Mouse (Mus musculus): ENCODE data around the gene Slc35a3. TPM values are rescaled to one million over a fixed set of nuclear protein-coding genes. Genes with fewer than 3 reads are reported as not detected.

Slc35a3 gene
- polyA plus RNA-seq, 1 experiment from 2014 or later = 34.1 TPM

DNA sequence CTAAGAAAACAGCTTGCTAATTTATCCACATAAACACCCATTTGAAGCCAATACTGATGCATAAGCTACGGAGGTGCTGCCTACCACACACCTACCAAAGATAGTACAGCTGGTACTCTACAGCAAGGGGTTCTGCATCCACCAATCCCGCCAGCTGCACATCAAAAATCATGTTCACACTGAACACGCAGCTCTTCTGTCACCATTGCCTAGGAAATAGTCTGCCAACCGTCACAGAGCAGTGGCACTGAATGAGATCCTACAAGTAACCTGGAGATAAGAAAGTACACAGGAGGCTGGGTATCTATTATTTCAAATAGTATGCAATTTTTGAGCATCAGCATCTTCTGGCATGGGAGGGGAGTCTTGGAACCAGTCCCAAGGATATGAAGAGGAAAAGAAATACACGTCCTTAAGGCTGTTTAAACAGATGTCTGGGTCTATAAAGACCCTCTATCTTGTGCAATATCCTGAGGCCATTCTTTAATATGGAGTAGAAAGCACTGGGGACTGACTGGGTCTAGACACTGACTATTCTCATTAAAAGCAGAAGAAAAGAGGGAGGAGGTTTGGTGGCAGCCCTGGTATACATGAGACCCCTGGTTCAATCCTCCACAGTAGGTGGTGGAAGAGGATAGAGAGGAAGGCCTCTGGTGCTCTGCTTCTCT, 59.2 kb downstream of the Slc35a3 start:
- H3K27me3 ChIP-seq (ENCODE audit: control insufficient read depth, insufficient read depth, low read length) = no peaks in the 10 kb centered on the region

DNA sequence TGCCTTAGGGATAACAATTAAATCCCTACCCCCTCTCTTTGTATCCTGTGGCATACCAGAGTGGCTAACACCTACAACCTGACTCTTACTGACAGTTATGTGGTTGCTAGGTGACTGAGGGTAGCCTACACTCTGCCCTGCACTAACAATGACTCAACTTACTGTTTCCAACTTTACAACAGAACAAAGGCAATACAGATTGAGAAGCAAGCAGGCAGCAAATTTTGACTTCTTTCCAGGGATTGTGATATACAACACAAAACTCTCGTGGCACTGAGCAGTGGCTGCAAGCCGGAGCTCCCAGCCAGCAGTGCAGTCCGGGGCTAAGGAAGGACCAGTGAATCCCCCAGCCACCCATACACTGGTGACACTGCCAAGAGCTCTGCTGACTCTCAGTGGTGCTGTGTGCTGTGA, 60.6 kb downstream of the Slc35a3 start:
- Histone ChIP-seq H3K27me3 (ENCODE audit: control insufficient read depth, insufficient read depth, low read length) (no peaks in the 10 kb centered on the region), H3K27ac (ENCODE audit: low read length) (no peak overlapping the region), H3K4me1 (ENCODE audit: control insufficient read depth, insufficient read depth, low read length) (peaks cover 6% of the 10 kb centered on the region; the same call in 1 of the 2 replicates), H3K4me3 (replicated peaks; ENCODE audit: low read length) (no peak overlapping the region), H3K9ac (ENCODE audit: low read length) (no peak overlapping the region), H3K4me2 (ENCODE audit: low read depth, low read length) (no peak overlapping the region), H3K9me3 (replicated peaks; ENCODE audit: control insufficient read depth, low read length) (no peaks in the 10 kb centered on the region), H3K36me3 (ENCODE audit: control insufficient read depth, insufficient read depth, low read length) (no peaks in the 10 kb centered on the region)
- 61% methylated on average over 3 of the region's 3 CpGs for WGBS
- no peak for ATAC-seq (ENCODE audit: insufficient read depth, low FRiP score)

More for the DNA sequence above, 59.2 kb downstream of the Slc35a3 start:
- no peak overlapping the region for H3K4me2 ChIP-seq (ENCODE audit: low read depth, low read length)
- peaks cover 6% of the 10 kb centered on the region; the same call in 1 of the 2 replicates for H3K4me1 ChIP-seq (ENCODE audit: control insufficient read depth, insufficient read depth, low read length)
- no peak overlapping the region for H3K27ac ChIP-seq (ENCODE audit: low read length)
- no peak for ATAC-seq (ENCODE audit: insufficient read depth, low FRiP score)
- H3K4me3 ChIP-seq (replicated peaks; ENCODE audit: low read length) = no peak overlapping the region
- WGBS = 67% methylated on average over 5 of the region's 5 CpGs
- no peaks in the 10 kb centered on the region for H3K9me3 ChIP-seq (replicated peaks; ENCODE audit: control insufficient read depth, low read length)
- H3K36me3 ChIP-seq (ENCODE audit: control insufficient read depth, insufficient read depth, low read length) = no peaks in the 10 kb centered on the region
- no peak overlapping the region for H3K9ac ChIP-seq (ENCODE audit: low read length)

DNA sequence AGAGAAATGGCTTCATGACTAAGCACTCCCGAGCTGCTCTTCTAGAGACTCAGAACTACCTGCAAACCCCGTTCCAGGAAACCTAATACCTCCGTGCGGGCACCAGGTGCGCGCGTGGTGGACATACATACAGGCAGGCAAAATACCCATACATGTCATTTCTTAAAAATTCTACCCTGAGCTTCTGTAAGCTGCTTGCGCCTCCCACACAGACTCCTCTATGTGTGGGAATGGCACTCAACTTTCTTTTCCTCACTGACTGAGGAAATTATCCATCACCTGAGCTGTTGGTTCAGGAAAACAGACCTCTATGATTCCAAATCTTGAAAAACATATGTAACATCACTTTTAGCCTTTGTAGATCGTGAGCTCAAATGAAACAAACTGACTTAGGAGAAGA, 61.9 kb downstream of the Slc35a3 start:
- WGBS = 95% methylated on average over 9 of the region's 9 CpGs
- H3K27me3 ChIP-seq (ENCODE audit: control insufficient read depth, insufficient read depth, low read length) = no peaks in the 10 kb centered on the region
- H3K4me1 ChIP-seq (ENCODE audit: control insufficient read depth, insufficient read depth, low read length) = peaks cover 6% of the 10 kb centered on the region; the same call in 1 of the 2 replicates
- H3K9ac ChIP-seq (ENCODE audit: low read length) = no peak overlapping the region
- ATAC-seq (ENCODE audit: insufficient read depth, low FRiP score) = no peak
- H3K9me3 ChIP-seq (replicated peaks; ENCODE audit: control insufficient read depth, low read length) = no peaks in the 10 kb centered on the region
- H3K4me2 ChIP-seq (ENCODE audit: low read depth, low read length) = no peak overlapping the region
- H3K27ac ChIP-seq (ENCODE audit: low read length) = no peak overlapping the region
- no peak overlapping the region for H3K4me3 ChIP-seq (replicated peaks; ENCODE audit: low read length)
- peaks cover 5% of the 10 kb centered on the region; the same call in 1 of the 2 replicates for H3K36me3 ChIP-seq (ENCODE audit: control insufficient read depth, insufficient read depth, low read length)

DNA sequence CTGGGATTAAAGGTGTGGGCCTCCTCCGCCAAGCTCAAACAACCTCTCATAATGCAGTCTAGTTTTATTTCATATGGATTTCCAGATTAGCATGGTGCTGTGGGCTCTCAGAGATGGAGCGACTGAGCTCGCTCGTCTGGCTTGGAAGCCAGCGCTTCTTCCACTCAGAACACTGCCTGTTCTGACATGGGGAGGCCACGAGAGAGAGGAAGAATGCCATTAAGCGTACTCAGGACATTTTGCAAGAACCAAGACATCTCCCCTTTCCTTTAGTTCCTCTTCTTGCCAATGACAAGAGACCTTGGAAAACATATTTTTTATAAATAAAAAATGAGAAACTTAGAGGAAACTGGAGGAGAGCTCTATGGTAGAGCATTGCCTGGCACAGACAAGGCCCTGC, 63.8 kb downstream of the Slc35a3 start:
- Histone ChIP-seq H3K9me3 (replicated peaks; ENCODE audit: control insufficient read depth, low read length) (no peaks in the 10 kb centered on the region), H3K4me2 (ENCODE audit: low read depth, low read length) (no peak overlapping the region), H3K9ac (ENCODE audit: low read length) (no peak overlapping the region), H3K4me3 (replicated peaks; ENCODE audit: low read length) (no peak overlapping the region), H3K27me3 (ENCODE audit: control insufficient read depth, insufficient read depth, low read length) (no peaks in the 10 kb centered on the region), H3K36me3 (ENCODE audit: control insufficient read depth, insufficient read depth, low read length) (peaks cover 5% of the 10 kb centered on the region; the same call in 1 of the 2 replicates), H3K4me1 (ENCODE audit: control insufficient read depth, insufficient read depth, low read length) (peaks cover 5% of the 10 kb centered on the region; the same call in 1 of the 2 replicates), H3K27ac (ENCODE audit: low read length) (no peak overlapping the region)
- 89% methylated on average over 7 of the region's 7 CpGs for WGBS
- ATAC-seq (ENCODE audit: insufficient read depth, low FRiP score) = no peak

DNA sequence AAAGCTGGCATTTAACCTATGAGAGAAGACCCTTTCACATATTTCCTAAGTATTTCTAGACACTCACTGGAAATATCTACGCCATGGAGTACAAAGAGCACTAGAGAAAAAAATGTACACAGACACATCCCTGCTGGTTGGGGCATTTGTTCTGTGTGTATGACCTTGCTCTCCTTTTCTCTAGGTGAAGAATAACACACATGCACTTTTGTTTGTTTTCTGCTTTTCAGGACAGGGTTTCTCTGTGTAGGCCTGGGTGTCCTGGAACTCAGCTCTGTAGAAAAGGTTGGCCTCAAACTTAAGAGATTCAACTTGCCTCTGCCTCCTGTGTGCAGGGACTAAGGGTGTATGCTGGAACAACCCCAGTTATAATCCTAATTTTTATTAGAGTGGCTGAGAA, 66.2 kb downstream of the Slc35a3 start:
- Histone ChIP-seq H3K4me1 (ENCODE audit: control insufficient read depth, insufficient read depth, low read length) (no peaks in the 10 kb centered on the region), H3K27ac (ENCODE audit: low read length) (no peak overlapping the region), H3K9ac (ENCODE audit: low read length) (no peak overlapping the region), H3K4me2 (ENCODE audit: low read depth, low read length) (no peak overlapping the region), H3K36me3 (ENCODE audit: control insufficient read depth, insufficient read depth, low read length) (peaks cover 11% of the 10 kb centered on the region; the same call in 1 of the 2 replicates), H3K9me3 (replicated peaks; ENCODE audit: control insufficient read depth, low read length) (no peaks in the 10 kb centered on the region), H3K27me3 (ENCODE audit: control insufficient read depth, insufficient read depth, low read length) (no peaks in the 10 kb centered on the region), H3K4me3 (replicated peaks; ENCODE audit: low read length) (no peak overlapping the region)
- WGBS = 87% methylated on average over 1 of the region's 1 CpGs
- no peak for ATAC-seq (ENCODE audit: insufficient read depth, low FRiP score)

DNA sequence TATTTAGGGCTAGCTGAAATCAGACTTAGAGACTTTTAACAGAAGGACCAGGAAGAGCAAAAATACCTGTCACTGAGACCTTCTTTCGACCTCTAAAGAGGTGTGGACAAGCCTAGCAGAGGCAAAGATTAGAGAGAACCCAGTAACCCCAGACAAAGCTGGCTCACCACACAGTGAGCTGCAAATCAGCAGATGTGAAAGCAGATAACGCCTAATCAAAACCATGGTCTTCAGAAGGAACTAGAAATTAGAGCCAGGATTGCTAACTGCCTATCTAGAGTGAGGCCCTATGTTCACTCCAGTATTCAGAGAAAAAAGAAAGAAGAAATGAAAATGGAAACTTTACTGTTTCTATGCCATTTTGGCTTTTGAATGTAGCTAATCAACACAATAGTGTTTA, 70.3 kb downstream of the Slc35a3 start:
- Histone ChIP-seq H3K9ac (ENCODE audit: low read length) (no peak overlapping the region), H3K27me3 (ENCODE audit: control insufficient read depth, insufficient read depth, low read length) (no peaks in the 10 kb centered on the region), H3K9me3 (replicated peaks; ENCODE audit: control insufficient read depth, low read length) (no peaks in the 10 kb centered on the region), H3K4me3 (replicated peaks; ENCODE audit: low read length) (no peak overlapping the region), H3K27ac (ENCODE audit: low read length) (no peak overlapping the region), H3K4me1 (ENCODE audit: control insufficient read depth, insufficient read depth, low read length) (no peaks in the 10 kb centered on the region), H3K36me3 (ENCODE audit: control insufficient read depth, insufficient read depth, low read length) (peaks cover 16% of the 10 kb centered on the region; the same call in 1 of the 2 replicates), H3K4me2 (ENCODE audit: low read depth, low read length) (no peak overlapping the region)
- no peak for ATAC-seq (ENCODE audit: insufficient read depth, low FRiP score)
- WGBS = 84% methylated on average over 2 of the region's 2 CpGs

DNA sequence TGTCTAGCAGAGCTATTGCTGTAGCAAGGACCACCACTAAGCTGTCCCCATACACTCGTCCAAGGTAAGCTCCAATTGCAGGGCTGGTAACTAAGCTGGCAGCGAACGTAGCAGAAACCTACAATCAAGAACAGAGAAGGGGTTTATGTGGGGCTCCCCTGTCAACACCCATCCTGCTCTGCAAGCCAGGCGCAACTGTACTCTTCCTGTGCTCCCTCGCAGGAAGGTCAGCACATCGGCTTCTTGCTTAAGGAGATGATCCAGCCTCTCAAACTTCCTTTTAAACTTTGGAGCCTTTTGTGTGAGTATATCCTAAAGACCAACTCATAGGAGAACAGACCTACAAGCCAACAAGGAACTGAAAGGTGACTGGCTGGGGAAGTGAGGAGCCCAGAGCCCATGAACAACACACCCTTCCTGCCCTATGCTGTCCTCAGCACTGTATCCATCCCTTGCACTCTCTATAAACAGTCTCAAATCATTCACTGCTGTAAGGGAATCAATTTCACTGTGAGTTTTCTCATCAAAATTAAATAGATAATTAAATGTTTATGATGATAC, 70.7 kb downstream of the Slc35a3 start:
- ATAC-seq (ENCODE audit: insufficient read depth, low FRiP score) = no peak
- Histone ChIP-seq H3K27me3 (ENCODE audit: control insufficient read depth, insufficient read depth, low read length) (no peaks in the 10 kb centered on the region), H3K9me3 (replicated peaks; ENCODE audit: control insufficient read depth, low read length) (no peaks in the 10 kb centered on the region), H3K36me3 (ENCODE audit: control insufficient read depth, insufficient read depth, low read length) (peaks cover 16% of the 10 kb centered on the region; the same call in 1 of the 2 replicates), H3K27ac (ENCODE audit: low read length) (no peak overlapping the region), H3K4me3 (replicated peaks; ENCODE audit: low read length) (no peak overlapping the region), H3K9ac (ENCODE audit: low read length) (no peak overlapping the region), H3K4me2 (ENCODE audit: low read depth, low read length) (no peak overlapping the region), H3K4me1 (ENCODE audit: control insufficient read depth, insufficient read depth, low read length) (no peaks in the 10 kb centered on the region)
- WGBS = 91% methylated on average over 6 of the region's 6 CpGs

DNA sequence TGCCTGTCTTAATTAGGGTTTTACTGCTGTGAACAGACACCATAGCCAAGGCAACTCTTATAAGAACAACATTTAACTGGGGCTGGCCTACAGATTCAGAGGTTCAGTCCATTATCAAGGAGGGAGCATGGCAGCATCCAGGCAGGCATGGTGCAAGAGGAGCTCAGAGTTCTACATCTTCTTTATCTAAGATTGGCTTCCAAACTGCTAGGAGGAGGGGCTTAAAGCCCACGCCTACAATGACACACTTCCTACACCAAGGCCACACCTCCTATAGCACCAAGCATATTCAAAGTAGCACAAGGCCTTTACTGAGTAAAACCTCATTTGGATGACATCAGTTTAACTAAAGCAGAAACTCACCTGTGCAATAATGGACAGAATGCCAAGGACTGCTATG, 72.6 kb downstream of the Slc35a3 start:
- Histone ChIP-seq H3K4me2 (ENCODE audit: low read depth, low read length) (no peak overlapping the region), H3K9me3 (replicated peaks; ENCODE audit: control insufficient read depth, low read length) (no peaks in the 10 kb centered on the region), H3K27ac (ENCODE audit: low read length) (no peak overlapping the region), H3K9ac (ENCODE audit: low read length) (no peak overlapping the region), H3K4me3 (replicated peaks; ENCODE audit: low read length) (no peak overlapping the region), H3K27me3 (ENCODE audit: control insufficient read depth, insufficient read depth, low read length) (no peaks in the 10 kb centered on the region), H3K36me3 (ENCODE audit: control insufficient read depth, insufficient read depth, low read length) (peaks cover 15% of the 10 kb centered on the region; the same call in 1 of the 2 replicates), H3K4me1 (ENCODE audit: control insufficient read depth, insufficient read depth, low read length) (no peaks in the 10 kb centered on the region)
- no peak for ATAC-seq (ENCODE audit: insufficient read depth, low FRiP score)
- WGBS = 70% methylated on average over 1 of the region's 1 CpGs

DNA sequence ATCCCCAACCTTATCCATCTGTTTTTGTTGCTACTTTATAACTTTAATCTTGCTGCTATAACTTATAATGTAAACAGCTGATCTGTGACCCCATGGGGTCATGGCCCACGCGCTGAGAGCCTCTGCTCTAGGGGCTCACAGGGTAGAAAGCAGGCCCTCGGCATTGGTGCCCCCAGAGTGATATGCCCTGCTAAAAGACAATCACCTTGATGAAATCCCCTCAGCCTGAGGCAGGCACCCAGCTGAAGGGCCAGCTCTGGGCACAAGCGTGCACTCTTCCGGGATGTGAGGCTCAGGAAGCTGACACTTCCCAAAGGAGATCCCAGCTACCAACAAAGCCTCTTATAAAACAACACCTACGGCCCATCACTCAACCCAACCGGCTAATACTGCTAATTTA, 74.1 kb downstream of the Slc35a3 start:
- H3K36me3 ChIP-seq (ENCODE audit: control insufficient read depth, insufficient read depth, low read length) = peaks cover 19% of the 10 kb centered on the region
- H3K4me1 ChIP-seq (ENCODE audit: control insufficient read depth, insufficient read depth, low read length) = no peaks in the 10 kb centered on the region

More for the DNA sequence above, 74.1 kb downstream of the Slc35a3 start:
- WGBS = 83% methylated on average over 7 of the region's 7 CpGs
- Histone ChIP-seq H3K4me3 (replicated peaks; ENCODE audit: low read length) (no peak overlapping the region), H3K27ac (ENCODE audit: low read length) (no peak overlapping the region), H3K9ac (ENCODE audit: low read length) (no peak overlapping the region), H3K9me3 (replicated peaks; ENCODE audit: control insufficient read depth, low read length) (no peaks in the 10 kb centered on the region), H3K4me2 (ENCODE audit: low read depth, low read length) (no peak overlapping the region), H3K27me3 (ENCODE audit: control insufficient read depth, insufficient read depth, low read length) (no peaks in the 10 kb centered on the region)
- ATAC-seq (ENCODE audit: insufficient read depth, low FRiP score) = no peak
